Mouse (Mus musculus) intestine, postnatal 0 days (tissue): Measurements from ENCODE around the gene Ralgapa1. TPM values are rescaled to one million over a fixed set of nuclear protein-coding genes. Genes with fewer than 3 reads are reported as not detected.

Experiments used
- ATAC-seq: fragments of 200-750 bp; cut with Nextera tagmentation; 2 replicates; pipeline ENCODE4 v1.8.0; 2017; ENCODE audit warnings: mild to moderate bottlenecking, moderate TSS enrichment, moderate library complexity
- H3K27ac ChIP-seq: fragments of 300-500 bp; sonication (generic); 2 replicates; pipeline ENCODE4 v1.5.1; 2014; ENCODE audit warnings: mild to moderate bottlenecking, low read depth, low read length, moderate library complexity
- H3K27me3 ChIP-seq: fragments of 300-500 bp; sonication (generic); replicated peaks from 2 replicates; pipeline ENCODE4 v1.6.1; 2014; ENCODE audit warnings: low read length, mixed read lengths; ENCODE audit not compliant: control insufficient read depth, insufficient read depth
- H3K36me3 ChIP-seq: fragments of 300-500 bp; sonication (generic); 2 replicates; pipeline ENCODE4 v1.6.1; 2014; ENCODE audit warnings: mild to moderate bottlenecking, moderate library complexity; ENCODE audit not compliant: control insufficient read depth, insufficient read depth
- H3K4me1 ChIP-seq: fragments of 300-500 bp; sonication (generic); replicated peaks from 2 replicates; pipeline ENCODE4 v1.6.1; 2014; ENCODE audit warnings: antibody characterized with exemption, low read length, mixed read lengths; ENCODE audit not compliant: control insufficient read depth, insufficient read depth
- H3K4me2 ChIP-seq: fragments of 300-500 bp; sonication (generic); replicated peaks from 2 replicates; pipeline ENCODE4 v1.6.1; 2014; ENCODE audit warnings: low read depth, mild to moderate bottlenecking, moderate library complexity
- H3K4me3 ChIP-seq: fragments of 300-500 bp; sonication (generic); 2 replicates; pipeline ENCODE4 v1.5.1; 2014; ENCODE audit warnings: low read depth, low read length
- H3K9ac ChIP-seq: fragments of 300-500 bp; sonication (generic); 2 replicates; pipeline ENCODE4 v1.6.1; 2014; ENCODE audit warnings: mild to moderate bottlenecking, low read depth, low read length
- H3K9me3 ChIP-seq: fragments of 300-500 bp; sonication (generic); 2 replicates; pipeline ENCODE4 v1.6.1; 2016; ENCODE audit warnings: mixed run types; ENCODE audit not compliant: control insufficient read depth
- CTCF ChIP-seq: sonication (generic); IDR thresholded peaks from 2 replicates; pipeline ENCODE4 v1.5.1; 2016; ENCODE audit warnings: low read depth, mild to moderate bottlenecking, control low read depth, antibody characterized with exemption, moderate library complexity
- WGBS: fragments of 180-500 bp; shearing (Covaris S2); extraction: QIAGEN DNeasy Blood & Tissue Kit; methylation state at CpG from one replicate; pipeline ENCODE4 v1.1.7; 2014; 5-methylcytosine and 5-hydroxymethylcytosine counted together
- polyA plus RNA-seq: library from polyadenylated mRNA; unstranded; fragments of >200 nt; fragmentation: Nextera tagmentation; extraction: Ambion mirVana; gene quantifications from 2 replicates; pipeline ENCODE4 v1.2.1, GENCODE M21; 2015

The Ralgapa1 gene
- polyA plus RNA-seq, 1 experiment from 2014 or later, result 7.7 TPM

GRCm38 (mm10) chr12:55847851-55848250 is 26.9 kb upstream of the Ralgapa1 start:
- H3K27ac ChIP-seq, result no peak overlapping the region
- H3K4me3 ChIP-seq, result no peak overlapping the region
- no peaks in the 10 kb centered on the region for H3K4me1 ChIP-seq
- no peaks in the 10 kb centered on the region for H3K9me3 ChIP-seq
- WGBS, result 96% methylated on average over 4 of the region's 4 CpGs
- no peaks in the 10 kb centered on the region for H3K27me3 ChIP-seq
- no peak for TF ChIP-seq CTCF
- H3K4me2 ChIP-seq, result no peak overlapping the region
- H3K9ac ChIP-seq, result no peak overlapping the region
- ATAC-seq, result no peak
- peaks cover 25% of the 10 kb centered on the region for H3K36me3 ChIP-seq

- 72% methylated on average over 1 of the region's 1 CpGs for WGBS
- Histone ChIP-seq H3K9ac (no peak overlapping the region), H3K4me2 (no peak overlapping the region), H3K27ac (no peak overlapping the region), H3K27me3 (no peaks in the 10 kb centered on the region), H3K4me1 (no peaks in the 10 kb centered on the region), H3K9me3 (no peaks in the 10 kb centered on the region), H3K36me3 (peaks cover 35% of the 10 kb centered on the region), H3K4me3 (no peak overlapping the region)
- peak; percentile 64 for TF ChIP-seq CTCF
- no peak for ATAC-seq
These were observed 25.8 kb upstream of the Ralgapa1 start for GRCm38 (mm10) chr12:55846741-55847140.

- ATAC-seq, result no peak
- H3K4me2 ChIP-seq, result peak overlapping the region; percentile 81; the same call in 1 of the 2 replicates
- H3K36me3 ChIP-seq, result 0 out of 2 replicates have a peak, but pooled peaks cover 9% of the 10 kb centered on the region
- H3K27ac ChIP-seq, result no peak overlapping the region
- H3K4me1 ChIP-seq, result no peaks in the 10 kb centered on the region
- WGBS, result 58% methylated on average over 3 of the region's 3 CpGs
- no peak for TF ChIP-seq CTCF
- no peaks in the 10 kb centered on the region for H3K27me3 ChIP-seq
- H3K9ac ChIP-seq, result no peak overlapping the region
- H3K4me3 ChIP-seq, result no peak overlapping the region
- no peaks in the 10 kb centered on the region for H3K9me3 ChIP-seq
These were observed 16.5 kb upstream of the Ralgapa1 start for GRCm38 (mm10) chr12:55837495-55837894.

- Histone ChIP-seq H3K27me3 (no peaks in the 10 kb centered on the region), H3K4me3 (peak within 1 kb of the TSS; percentile 82), H3K9me3 (no peaks in the 10 kb centered on the region), H3K27ac (peak within 1 kb of the TSS; percentile 75), H3K4me2 (peak within 1 kb of the TSS; percentile 81), H3K9ac (peak within 1 kb of the TSS; percentile 74), H3K36me3 (no peaks in the 10 kb centered on the region), H3K4me1 (no peaks in the 10 kb centered on the region)
- peak; percentile 99 for ATAC-seq
- under 1% methylated on average over 71 of the region's 77 CpGs for WGBS
- no peak for TF ChIP-seq CTCF
These were observed 15.4 kb upstream of the Ralgapa1 start, which contains the start of gene Brms1l for GRCm38 (mm10) chr12:55836199-55836951. TSS of gene Brms1l (plus strand) at chr12:55836324.

GRCm38 (mm10) chr12:55835857-55836198 is 14.9 kb upstream of the Ralgapa1 start:
- peak overlapping the region; percentile 82 for H3K4me3 ChIP-seq
- ATAC-seq, result no peak
- H3K9ac ChIP-seq, result no peak overlapping the region
- no peak overlapping the region for H3K27ac ChIP-seq
- H3K4me2 ChIP-seq, result peak overlapping the region; percentile 81
- H3K27me3 ChIP-seq, result no peaks in the 10 kb centered on the region
- WGBS, result 1% methylated on average over 6 of the region's 6 CpGs
- no peak for TF ChIP-seq CTCF
- H3K4me1 ChIP-seq, result no peaks in the 10 kb centered on the region
- no peaks in the 10 kb centered on the region for H3K36me3 ChIP-seq
- no peaks in the 10 kb centered on the region for H3K9me3 ChIP-seq

DNA sequence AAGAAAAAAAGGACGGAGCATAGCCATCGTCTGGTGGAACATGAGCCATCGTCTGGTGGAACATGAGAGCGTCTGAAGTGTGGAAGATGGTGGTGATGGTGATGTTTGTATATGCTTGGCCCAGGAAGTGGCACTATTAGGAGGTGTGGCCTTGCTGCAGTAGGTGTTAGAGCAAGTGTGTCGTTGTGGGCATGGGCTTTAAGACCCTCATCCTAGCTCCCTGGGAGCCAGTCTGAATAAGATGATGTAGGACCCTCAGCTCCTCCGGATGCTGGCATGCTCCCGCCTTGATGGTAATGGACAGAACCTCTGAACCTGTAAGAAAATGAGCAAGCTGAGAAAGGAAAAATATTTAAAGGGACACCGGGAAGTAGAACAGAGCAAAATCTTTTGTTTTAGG is 13.9 kb upstream of the Ralgapa1 start:
- H3K4me1 ChIP-seq, result no peaks in the 10 kb centered on the region
- no peaks in the 10 kb centered on the region for H3K27me3 ChIP-seq
- TF ChIP-seq CTCF, result no peak
- no peaks in the 10 kb centered on the region for H3K9me3 ChIP-seq
- 82% methylated on average over 8 of the region's 8 CpGs for WGBS
- no peak overlapping the region for H3K4me2 ChIP-seq
- no peak overlapping the region for H3K4me3 ChIP-seq
- H3K36me3 ChIP-seq, result no peaks in the 10 kb centered on the region
- no peak overlapping the region for H3K9ac ChIP-seq
- no peak for ATAC-seq
- no peak overlapping the region for H3K27ac ChIP-seq
